Mouse (Mus musculus) intestine, postnatal 0 days (tissue): ENCODE measurements around the gene Ncam1. TPM values are rescaled to one million over a fixed set of nuclear protein-coding genes. Genes with fewer than 3 reads are reported as not detected.

Experiments
- ATAC-seq: fragments of 200-750 bp; cut with Nextera tagmentation; 2 replicates; pipeline ENCODE4 v1.8.0; 2017; ENCODE audit warnings: mild to moderate bottlenecking, moderate TSS enrichment, moderate library complexity
- H3K27ac ChIP-seq: fragments of 300-500 bp; sonication (generic); 2 replicates; pipeline ENCODE4 v1.5.1; 2014; ENCODE audit warnings: mild to moderate bottlenecking, low read depth, low read length, moderate library complexity
- H3K27me3 ChIP-seq: fragments of 300-500 bp; sonication (generic); replicated peaks from 2 replicates; pipeline ENCODE4 v1.6.1; 2014; ENCODE audit warnings: low read length, mixed read lengths; ENCODE audit not compliant: control insufficient read depth, insufficient read depth
- H3K36me3 ChIP-seq: fragments of 300-500 bp; sonication (generic); 2 replicates; pipeline ENCODE4 v1.6.1; 2014; ENCODE audit warnings: mild to moderate bottlenecking, moderate library complexity; ENCODE audit not compliant: control insufficient read depth, insufficient read depth
- H3K4me1 ChIP-seq: fragments of 300-500 bp; sonication (generic); replicated peaks from 2 replicates; pipeline ENCODE4 v1.6.1; 2014; ENCODE audit warnings: antibody characterized with exemption, low read length, mixed read lengths; ENCODE audit not compliant: control insufficient read depth, insufficient read depth
- H3K4me2 ChIP-seq: fragments of 300-500 bp; sonication (generic); replicated peaks from 2 replicates; pipeline ENCODE4 v1.6.1; 2014; ENCODE audit warnings: low read depth, mild to moderate bottlenecking, moderate library complexity
- H3K4me3 ChIP-seq: fragments of 300-500 bp; sonication (generic); 2 replicates; pipeline ENCODE4 v1.5.1; 2014; ENCODE audit warnings: low read depth, low read length
- H3K9ac ChIP-seq: fragments of 300-500 bp; sonication (generic); 2 replicates; pipeline ENCODE4 v1.6.1; 2014; ENCODE audit warnings: mild to moderate bottlenecking, low read depth, low read length
- H3K9me3 ChIP-seq: fragments of 300-500 bp; sonication (generic); 2 replicates; pipeline ENCODE4 v1.6.1; 2016; ENCODE audit warnings: mixed run types; ENCODE audit not compliant: control insufficient read depth
- CTCF ChIP-seq: sonication (generic); IDR thresholded peaks from 2 replicates; pipeline ENCODE4 v1.5.1; 2016; ENCODE audit warnings: low read depth, mild to moderate bottlenecking, control low read depth, antibody characterized with exemption, moderate library complexity
- WGBS: fragments of 180-500 bp; shearing (Covaris S2); extraction: QIAGEN DNeasy Blood & Tissue Kit; methylation state at CpG from one replicate; pipeline ENCODE4 v1.1.7; 2014; 5-methylcytosine and 5-hydroxymethylcytosine counted together
- polyA plus RNA-seq: library from polyadenylated mRNA; unstranded; fragments of >200 nt; fragmentation: Nextera tagmentation; extraction: Ambion mirVana; gene quantifications from 2 replicates; pipeline ENCODE4 v1.2.1, GENCODE M21; 2015

Ncam1 gene
- polyA plus RNA-seq, 1 experiment from 2014 or later: 23.7 TPM

GRCm38 (mm10) chr9:49695371-49695770 lies 103.4 kb downstream of the Ncam1 start:
- ATAC-seq: no peak

GRCm38 (mm10) chr9:49692791-49693190 lies 105.9 kb downstream of the Ncam1 start:
- H3K9ac ChIP-seq: no peak overlapping the region
- WGBS: 81% methylated on average over 11 of the region's 11 CpGs
- H3K9me3 ChIP-seq: no peaks in the 10 kb centered on the region
- no peaks in the 10 kb centered on the region for H3K27me3 ChIP-seq
- no peak for TF ChIP-seq CTCF
- no peak overlapping the region for H3K27ac ChIP-seq
- no peaks in the 10 kb centered on the region for H3K4me1 ChIP-seq
- ATAC-seq: no peak
- no peak overlapping the region for H3K4me2 ChIP-seq
- H3K36me3 ChIP-seq: no peaks in the 10 kb centered on the region
- H3K4me3 ChIP-seq: no peak overlapping the region

More at GRCm38 (mm10) chr9:49695371-49695770, 103.4 kb downstream of the Ncam1 start:
- Histone ChIP-seq H3K9me3 (no peaks in the 10 kb centered on the region), H3K9ac (no peak overlapping the region), H3K4me1 (no peaks in the 10 kb centered on the region), H3K36me3 (no peaks in the 10 kb centered on the region), H3K27ac (no peak overlapping the region), H3K4me2 (no peak overlapping the region), H3K27me3 (no peaks in the 10 kb centered on the region), H3K4me3 (no peak overlapping the region)
- no peak for TF ChIP-seq CTCF
- 84% methylated on average over 7 of the region's 7 CpGs for WGBS

GRCm38 (mm10) chr9:49691344-49691743 lies 107.4 kb downstream of the Ncam1 start:
- no peak for TF ChIP-seq CTCF
- Histone ChIP-seq H3K36me3 (no peaks in the 10 kb centered on the region), H3K4me3 (no peak overlapping the region), H3K27me3 (no peaks in the 10 kb centered on the region), H3K4me2 (no peak overlapping the region), H3K27ac (no peak overlapping the region), H3K9me3 (no peaks in the 10 kb centered on the region), H3K9ac (no peak overlapping the region), H3K4me1 (no peaks in the 10 kb centered on the region)
- no peak for ATAC-seq
- WGBS: 68% methylated on average over 2 of the region's 2 CpGs

GRCm38 (mm10) chr9:49683566-49684273 lies 115.0 kb downstream of the Ncam1 start:
- Histone ChIP-seq H3K27ac (no peak overlapping the region), H3K27me3 (no peaks in the 10 kb centered on the region), H3K36me3 (no peaks in the 10 kb centered on the region), H3K4me3 (no peak overlapping the region), H3K4me1 (no peaks in the 10 kb centered on the region), H3K9ac (no peak overlapping the region), H3K4me2 (no peak overlapping the region), H3K9me3 (no peaks in the 10 kb centered on the region)
- TF ChIP-seq CTCF: no peak
- 79% methylated on average over 8 of the region's 8 CpGs for WGBS
- ATAC-seq: no peak

- no peak overlapping the region for H3K4me3 ChIP-seq
- no peak overlapping the region for H3K9ac ChIP-seq
- no peak for ATAC-seq
- no peak overlapping the region for H3K4me2 ChIP-seq
- H3K36me3 ChIP-seq: no peaks in the 10 kb centered on the region
- H3K27ac ChIP-seq: no peak overlapping the region
- H3K9me3 ChIP-seq: no peaks in the 10 kb centered on the region
- H3K27me3 ChIP-seq: no peaks in the 10 kb centered on the region
- WGBS: 81% methylated on average over 7 of the region's 7 CpGs
- no peak for TF ChIP-seq CTCF
- no peaks in the 10 kb centered on the region for H3K4me1 ChIP-seq
These were observed 116.8 kb downstream of the Ncam1 start for GRCm38 (mm10) chr9:49681848-49682469.

- Histone ChIP-seq H3K4me2 (no peak overlapping the region), H3K4me3 (no peak overlapping the region), H3K27ac (no peak overlapping the region), H3K4me1 (no peaks in the 10 kb centered on the region), H3K9me3 (no peaks in the 10 kb centered on the region), H3K36me3 (no peaks in the 10 kb centered on the region), H3K9ac (no peak overlapping the region), H3K27me3 (no peaks in the 10 kb centered on the region)
- 64% methylated on average over 3 of the region's 3 CpGs for WGBS
- TF ChIP-seq CTCF: no peak
- no peak for ATAC-seq
These were observed 119.5 kb downstream of the Ncam1 start for GRCm38 (mm10) chr9:49679270-49679669.
